Mouse (Mus musculus) frontal cortex, adult 2 months (tissue): ENCODE measurements around the gene Aco1. TPM values are rescaled to one million over a fixed set of nuclear protein-coding genes. Genes with fewer than 3 reads are reported as not detected.

Experiments used
- DNase-seq, 2 experiments: peaks; one replicate each; pipeline ENCODE4 v3.0.0; 2022; ENCODE audit warnings: low spot score in 1 of 2; ENCODE audit errors: extremely low spot score in 1 of 2
- polyA plus RNA-seq: library from polyadenylated mRNA; depleted of rRNA; stranded (reverse); fragments of >200 nt; gene quantifications from 2 replicates; pipeline ENCODE4 v1.2.3, GENCODE M21; 2012; rRNA removed

The Aco1 gene
- polyA plus RNA-seq, 1 experiment, result 27.0 TPM

DNA sequence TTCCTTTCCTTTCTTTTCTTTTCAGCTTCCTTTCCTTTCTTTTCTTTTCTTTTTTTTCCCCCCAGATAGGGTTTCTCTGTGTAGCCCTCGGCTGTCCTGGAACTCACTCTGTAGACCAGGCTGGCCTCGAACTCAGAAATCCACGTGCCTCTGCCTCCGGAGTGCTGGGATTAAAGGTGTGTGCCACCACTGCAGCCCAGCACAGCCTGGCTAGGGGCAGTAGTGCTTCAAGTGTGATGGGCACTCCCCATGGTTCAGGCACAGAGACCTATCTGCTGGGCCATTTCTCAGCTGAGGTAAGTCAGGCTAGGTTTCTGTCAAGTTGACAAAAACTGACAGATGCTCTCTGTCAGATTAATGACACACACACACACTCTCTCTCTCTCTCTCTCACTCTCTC is 100.1 kb downstream of the Aco1 start:
- DNase-seq, result no peak

DNA sequence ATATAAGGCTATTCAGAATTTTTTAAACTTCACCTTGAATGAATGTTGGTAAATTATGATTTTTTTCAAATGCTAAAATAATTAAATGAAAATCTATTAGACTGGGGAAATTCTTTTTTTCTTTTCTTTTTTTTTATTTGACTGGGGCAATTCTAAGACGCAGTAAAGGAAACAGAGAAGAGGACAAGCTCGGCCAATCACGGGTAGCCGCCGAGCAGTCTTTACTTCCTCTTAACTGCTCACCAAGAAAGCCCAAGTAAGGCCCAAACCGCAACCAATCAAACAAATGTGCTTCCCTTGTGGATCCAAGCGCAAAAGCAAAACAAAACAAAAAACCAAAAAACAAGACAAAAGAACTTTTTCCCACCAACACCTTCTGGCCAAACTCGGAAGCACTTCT is 101.2 kb downstream of the Aco1 start:
- no peak for DNase-seq

Other genes with a start within 250 kb of the Aco1 start
- gene Ddx58, start 96.7 kb downstream of the Aco1 start, polyA plus RNA-seq, result 5.8 and 6.0 TPM in 2 replicates
- 6.1 and 6.9 TPM in 2 replicates for gene Smim27, start 126.5 kb downstream of the Aco1 start, polyA plus RNA-seq
- 11.1 and 12.3 TPM in 2 replicates for gene Topors, start 126.8 kb downstream of the Aco1 start, polyA plus RNA-seq
- 164 and 166 TPM in 2 replicates for gene Ndufb6, start 136.3 kb downstream of the Aco1 start, polyA plus RNA-seq